Comparison of ENCODE assay signal across 8 mouse cellular contexts in the genomic region with DNA sequence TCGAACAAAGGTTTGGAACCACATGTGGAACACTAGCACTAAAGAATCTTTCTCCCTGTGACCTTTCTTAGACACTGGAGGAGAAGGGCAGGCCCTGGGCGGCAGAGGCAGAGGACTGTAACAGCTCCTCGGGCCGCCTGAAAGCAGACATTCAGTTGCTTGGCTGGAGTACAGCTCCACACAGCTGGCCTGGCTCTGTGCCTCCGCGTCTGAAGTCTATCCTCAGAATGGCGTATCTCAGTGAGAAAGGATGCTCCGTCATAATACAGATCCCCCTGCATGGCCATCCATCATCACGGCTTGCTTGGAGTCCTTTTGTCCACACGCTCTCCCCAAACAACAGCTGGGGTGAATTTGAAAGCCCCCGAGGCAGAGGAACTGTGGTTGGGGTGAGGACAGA. TPM values are rescaled to one million over a fixed set of nuclear protein-coding genes. Genes with fewer than 3 reads are reported as not detected.
A peak's percentile ranks its signal among the peaks of the same experiment; 100 is the strongest.
DNase-seq lines count a peak whose midpoint lies in the region; ATAC-seq lines count a peak whose summit lies in the region.

No protein-coding gene starts in this region.

- H3K4me3 ChIP-seq in hindbrain, embryonic 12.5 days: no peak overlapping the region
- H3K4me3 ChIP-seq in stomach, embryonic 15.5 days (replicated peaks): no peak overlapping the region

- no peaks in the 10 kb centered on the region for H3K36me3 ChIP-seq in hindbrain, embryonic 12.5 days
- no peaks in the 10 kb centered on the region for H3K36me3 ChIP-seq in stomach, embryonic 15.5 days

- H3K4me1 ChIP-seq in hindbrain, embryonic 12.5 days: peaks cover 43% of the 10 kb centered on the region
- H3K4me1 ChIP-seq in stomach, embryonic 15.5 days: 0 out of 2 replicates have a peak, but pooled peaks cover 4% of the 10 kb centered on the region

- peak overlapping the region; percentile 72 for H3K27ac ChIP-seq in hindbrain, embryonic 12.5 days
- peak overlapping the region; percentile 48; the same call in 1 of the 2 replicates for H3K27ac ChIP-seq in stomach, embryonic 15.5 days

- WGBS in hindbrain, embryonic 12.5 days: 13% methylated on average over 11 of the region's 11 CpGs
- WGBS in stomach, embryonic 15.5 days: 27% methylated on average over 11 of the region's 11 CpGs

- no peak overlapping the region for H3K9ac ChIP-seq in hindbrain, embryonic 12.5 days
- H3K9ac ChIP-seq in stomach, embryonic 15.5 days: no peak overlapping the region

- no peaks in the 10 kb centered on the region for H3K27me3 ChIP-seq in hindbrain, embryonic 12.5 days
- no peaks in the 10 kb centered on the region for H3K27me3 ChIP-seq in stomach, embryonic 15.5 days (replicated peaks)

- H3K4me2 ChIP-seq in hindbrain, embryonic 12.5 days (replicated peaks): no peak overlapping the region
- H3K4me2 ChIP-seq in stomach, embryonic 15.5 days: no peak overlapping the region

- peak; percentile 49; the same call in 1 of the 2 replicates for ATAC-seq in hindbrain, embryonic 12.5 days (ENCODE audit: low FRiP score)
- ATAC-seq in stomach, embryonic 15.5 days (ENCODE audit: insufficient read depth, low FRiP score, low read depth): peak; percentile 82
- no peak for ATAC-seq in cerebellum, adult (ENCODE audit: insufficient number of reproducible peaks, low FRiP score, low TSS enrichment)

- peak; percentile 29 for DNase-seq in urinary bladder, postnatal 25 days (ENCODE audit: low spot score)
- no peak for DNase-seq in urinary bladder, adult 18-20 months (ENCODE audit: low spot score in 2 of 2)
- peak; percentile 67 to 73 for DNase-seq in frontal cortex, postnatal 14 days (ENCODE audit: low spot score in 2 of 2)
- DNase-seq in layer of hippocampus, adult 9-11 months: peak; percentile 77
- peak; percentile 77 to 89 for DNase-seq in lung, postnatal 4 days

- no peaks in the 10 kb centered on the region for H3K9me3 ChIP-seq in hindbrain, embryonic 12.5 days (replicated peaks)
- H3K9me3 ChIP-seq in stomach, embryonic 15.5 days: no peaks in the 10 kb centered on the region

RNA-seq across cellular contexts. Expression of gene Zfp957, which starts 41.0 kb away (rescaled TPM):
- 0.19 TPM in 1 of 2 replicates, not detected in the other for polyA plus RNA-seq in hindbrain, embryonic 12.5 days (2016; fragmentation: Nextera tagmentation; extraction: Ambion mirVana)
- not detected in 2 replicates for polyA plus RNA-seq in stomach, embryonic 15.5 days (2015; fragmentation: Nextera tagmentation; extraction: Ambion mirVana)

Comparison
In these comparisons a context has a peak if more than half of its experiments do, and no peak if none do; other contexts are left out.
1. DNase-seq: peak in urinary bladder, postnatal 25 days (single experiment), frontal cortex, postnatal 14 days (2 of 2), layer of hippocampus, adult 9-11 months (single experiment) and lung, postnatal 4 days (2 of 2); none in urinary bladder, adult 18-20 months (0 of 2).